Mouse (Mus musculus) frontal cortex, postnatal 36 days (tissue): ENCODE results near the gene Tfip11.
"Not testable (repeated sequence)": the region's sequence is repeated elsewhere in the genome, so short reads cannot be mapped to it uniquely, and the experiment has no call there.

Experiments used
- DNase-seq, 2 experiments: peaks; one replicate each; pipeline ENCODE4 v3.0.0; 2022; ENCODE audit warnings: low spot score in 2 of 2

Tfip11 gene

DNA sequence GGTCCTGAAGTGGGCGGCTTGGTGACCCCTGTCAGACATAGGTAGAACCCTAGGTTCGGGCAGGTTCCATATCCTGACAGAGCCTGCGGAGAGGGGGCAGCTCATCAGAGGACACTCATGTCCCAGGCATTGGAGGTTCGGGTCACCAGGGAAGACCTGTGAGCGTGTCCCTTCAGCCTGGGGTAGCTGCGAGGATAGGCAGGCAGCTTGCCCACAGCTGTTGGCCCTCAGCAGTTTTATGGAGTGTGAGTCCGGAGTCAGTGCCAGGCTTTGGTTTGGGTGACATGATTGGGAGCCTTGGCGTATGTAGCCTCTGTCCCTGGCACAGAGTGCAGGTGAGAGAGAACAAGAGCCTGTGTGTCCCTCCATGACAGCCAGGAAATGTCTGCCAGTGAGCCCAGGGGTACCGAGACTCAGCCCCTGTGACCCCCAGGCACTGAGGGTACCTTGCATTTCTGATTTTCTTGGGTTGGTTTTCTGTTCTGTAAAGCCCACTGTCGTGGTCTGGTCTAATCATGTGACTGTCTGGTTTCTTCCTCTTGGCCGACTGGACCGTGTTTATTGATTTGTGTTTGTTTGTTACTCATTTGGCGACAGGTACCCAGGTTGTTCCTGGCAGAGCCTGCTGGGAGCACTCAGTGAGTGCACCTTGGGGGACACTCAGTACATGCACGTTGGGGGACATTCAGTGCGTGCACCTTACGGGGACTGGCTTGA, 36.2 kb upstream of the Tfip11 start:
- DNase-seq: no peak

- DNase-seq: no peak
Observed at GRCm38 (mm10) chr5:112290536-112290880, 35.6 kb upstream of the Tfip11 start.

DNA sequence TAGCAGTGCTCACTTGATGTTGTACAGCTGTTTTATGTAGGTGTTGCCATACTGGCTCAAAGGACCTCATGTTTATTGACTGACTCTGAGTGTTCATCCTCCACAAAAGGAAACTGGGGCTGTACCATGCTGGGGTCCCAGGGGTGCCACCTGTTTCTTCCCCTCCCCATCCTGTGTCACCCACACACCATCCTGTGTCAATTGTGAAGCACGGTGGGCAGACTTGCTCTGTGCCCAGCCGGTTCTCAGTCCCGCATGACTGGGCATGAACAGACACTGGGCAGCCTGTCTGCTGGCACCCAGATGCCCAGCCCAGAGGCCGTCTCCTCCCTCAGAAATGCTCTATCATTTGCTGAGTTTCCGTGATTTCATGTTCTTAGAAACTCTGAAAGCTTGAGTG, 34.3 kb upstream of the Tfip11 start:
- DNase-seq: no peak

- no peak for DNase-seq
Observed at GRCm38 (mm10) chr5:112292343-112292980, 33.7 kb upstream of the Tfip11 start.

GRCm38 (mm10) chr5:112293800-112294199, 32.4 kb upstream of the Tfip11 start:
- no peak for DNase-seq

DNA sequence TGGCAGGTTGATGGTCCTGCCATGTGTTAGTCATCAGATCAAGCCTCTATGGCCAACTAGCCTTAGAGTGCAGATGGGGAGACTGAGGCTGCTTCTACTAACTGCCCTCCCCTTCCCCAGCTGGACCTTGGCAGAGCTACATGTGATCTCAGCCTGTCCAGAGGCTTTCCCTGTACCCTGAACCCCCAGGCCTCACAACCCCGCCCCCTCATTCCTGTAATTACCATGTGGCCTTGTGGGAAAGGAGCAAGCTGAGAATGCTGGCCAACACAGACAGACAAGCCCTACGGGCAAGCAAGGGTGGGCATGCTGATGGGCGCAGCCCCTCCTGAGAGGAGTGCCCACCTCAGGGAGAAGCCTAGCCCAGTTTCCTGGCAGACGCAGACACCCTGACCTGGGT, 31.5 kb upstream of the Tfip11 start:
- DNase-seq: no peak

- DNase-seq: no peak
Observed at GRCm38 (mm10) chr5:112295162-112295561, 31.0 kb upstream of the Tfip11 start.

DNA sequence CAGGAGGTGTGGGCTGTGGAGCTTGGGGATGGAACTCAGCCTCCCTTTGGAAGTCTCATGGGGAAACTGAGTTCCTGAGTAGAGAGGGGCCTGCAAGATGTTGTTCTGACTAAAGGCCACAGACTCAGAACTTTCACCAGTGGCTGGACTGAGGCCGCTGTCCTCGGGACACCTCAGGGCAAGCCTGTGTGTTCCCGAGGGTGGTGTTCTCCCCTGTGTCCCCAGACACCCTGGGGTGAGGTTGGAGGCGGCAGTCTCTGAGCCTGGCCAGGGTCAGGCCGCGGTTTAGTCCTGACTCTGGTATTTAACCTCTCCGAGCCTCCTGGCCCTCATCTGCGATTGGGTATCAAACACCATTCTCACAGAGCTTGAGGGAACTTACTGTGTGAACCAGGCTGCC, 30.6 kb upstream of the Tfip11 start:
- no peak for DNase-seq

- DNase-seq: no peak
Observed at GRCm38 (mm10) chr5:112296404-112297181, 29.6 kb upstream of the Tfip11 start.

- DNase-seq: no peak
Observed at GRCm38 (mm10) chr5:112297257-112297656, 28.9 kb upstream of the Tfip11 start.

GRCm38 (mm10) chr5:112298226-112298988, 27.8 kb upstream of the Tfip11 start:
- DNase-seq: no peak

GRCm38 (mm10) chr5:112299399-112299798, 26.8 kb upstream of the Tfip11 start:
- no peak for DNase-seq

GRCm38 (mm10) chr5:112300112-112300511, 26.0 kb upstream of the Tfip11 start:
- DNase-seq: no peak

- DNase-seq: no peak
Observed at GRCm38 (mm10) chr5:112300721-112301308, 25.3 kb upstream of the Tfip11 start.

- no peak for DNase-seq
Observed at GRCm38 (mm10) chr5:112301694-112302093, 24.5 kb upstream of the Tfip11 start.

DNA sequence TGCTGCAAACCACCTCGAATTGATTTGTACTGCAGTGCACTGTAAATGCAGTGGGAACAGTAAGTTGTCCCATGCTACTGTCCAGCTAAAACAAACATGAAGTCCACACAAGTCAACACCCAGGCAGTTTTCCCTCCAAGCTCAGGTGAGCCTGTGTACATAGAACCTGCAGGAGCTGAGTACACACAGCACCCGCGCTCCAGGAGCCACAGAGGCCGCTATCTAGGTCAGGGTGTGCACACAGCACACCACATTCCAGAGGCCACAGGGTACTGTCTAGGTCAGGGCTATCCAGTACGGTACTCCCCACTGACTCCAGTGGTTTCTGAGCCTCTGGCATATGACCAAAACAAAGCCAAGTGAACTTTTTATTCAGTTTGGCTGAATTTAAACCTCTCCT, 23.8 kb upstream of the Tfip11 start:
- no peak for DNase-seq

DNA sequence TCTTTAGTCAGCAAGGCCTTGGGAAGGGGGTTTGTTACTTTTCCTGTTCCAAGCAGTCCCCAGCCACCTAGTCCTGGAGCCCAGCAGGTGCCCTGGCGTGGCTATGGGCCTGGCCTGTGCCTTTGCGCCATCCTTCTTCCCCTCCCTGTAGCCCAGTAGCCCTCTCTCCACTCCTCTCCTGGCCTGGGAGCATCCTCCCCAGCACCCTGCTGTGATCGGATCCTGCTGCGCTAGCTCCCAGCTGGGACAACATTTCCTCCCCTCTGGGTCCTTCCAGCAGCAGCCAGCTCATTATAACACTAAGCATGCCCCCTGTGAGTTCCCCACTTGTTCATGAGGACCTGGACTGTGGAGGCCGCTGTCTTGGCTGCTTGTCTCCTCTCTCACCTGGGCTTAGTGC, 20.3 kb upstream of the Tfip11 start:
- no peak for DNase-seq

DNA sequence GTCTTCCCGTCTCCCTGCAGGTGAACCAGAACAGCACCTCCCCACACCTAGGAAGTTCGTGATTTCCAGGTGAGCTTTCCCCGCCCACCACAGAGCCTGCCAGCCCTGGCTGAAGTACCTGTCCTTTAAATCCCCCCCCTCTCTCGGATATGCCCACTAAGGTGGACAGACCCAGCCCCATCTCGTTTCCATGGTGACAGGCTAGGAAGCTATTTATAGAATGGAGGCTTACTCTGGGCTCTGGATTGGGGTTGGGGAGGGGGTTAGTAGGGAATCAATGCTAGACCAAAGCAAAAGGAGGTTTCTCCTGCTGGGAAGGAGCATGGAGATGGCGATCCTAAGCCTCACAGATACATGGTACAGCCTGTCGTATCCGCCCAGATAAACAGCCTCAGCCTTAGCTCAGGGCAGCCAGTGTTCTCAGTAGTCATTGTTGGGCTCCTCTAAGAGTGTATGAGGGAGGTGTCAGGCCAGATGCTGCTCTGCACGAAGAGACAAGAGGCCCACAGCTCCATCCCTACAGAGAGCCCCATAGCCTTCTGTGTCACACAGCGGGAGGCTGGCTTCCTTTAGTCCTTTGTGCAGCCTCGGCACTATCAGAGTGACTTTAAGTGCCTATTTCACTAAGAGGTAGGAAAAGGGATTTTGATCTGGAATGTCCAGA, 12.8 kb upstream of the Tfip11 start:
- DNase-seq: no peak

DNA sequence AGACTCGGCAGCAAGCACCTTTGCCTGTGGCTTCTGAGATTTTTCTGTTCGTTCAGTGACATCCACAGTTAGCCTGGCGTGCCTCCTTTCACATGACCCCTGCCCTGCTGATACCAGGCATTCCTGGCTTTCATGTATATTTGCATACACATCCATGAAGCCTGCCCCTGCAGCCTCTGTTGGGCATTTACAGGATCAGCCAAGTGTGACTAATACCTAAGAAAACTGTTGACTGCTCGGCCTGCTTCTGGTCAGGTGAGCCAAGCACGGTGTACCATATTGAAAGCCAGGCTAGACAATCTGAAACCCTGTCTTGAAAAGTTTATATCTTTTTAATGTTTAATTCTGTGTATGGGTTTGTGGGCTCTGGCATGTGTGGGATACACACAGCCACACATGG, 9.7 kb upstream of the Tfip11 start:
- DNase-seq: no peak

- DNase-seq: no peak
Observed at GRCm38 (mm10) chr5:112317328-112317727, 8.8 kb upstream of the Tfip11 start.

DNA sequence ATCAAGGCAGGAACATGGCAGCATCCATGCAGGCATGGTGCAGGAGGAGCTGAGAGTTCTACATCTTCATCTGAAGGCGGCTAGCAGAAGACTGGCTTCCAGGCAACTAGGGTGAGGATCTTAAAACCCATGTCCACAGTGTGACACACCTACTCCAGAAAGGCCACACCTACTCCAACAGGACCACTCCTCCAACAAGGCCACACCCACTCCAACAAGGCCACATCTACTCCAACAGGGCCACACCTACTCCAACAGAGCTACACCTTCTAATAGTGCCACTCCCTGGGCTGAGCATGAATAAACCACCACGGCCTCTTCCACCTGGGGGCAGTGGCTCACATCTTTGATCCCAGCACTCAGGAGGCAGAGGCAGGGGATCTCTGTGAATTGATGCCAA, 6.8 kb upstream of the Tfip11 start:
- not testable (repeated sequence) for DNase-seq
